In the genomic region with DNA sequence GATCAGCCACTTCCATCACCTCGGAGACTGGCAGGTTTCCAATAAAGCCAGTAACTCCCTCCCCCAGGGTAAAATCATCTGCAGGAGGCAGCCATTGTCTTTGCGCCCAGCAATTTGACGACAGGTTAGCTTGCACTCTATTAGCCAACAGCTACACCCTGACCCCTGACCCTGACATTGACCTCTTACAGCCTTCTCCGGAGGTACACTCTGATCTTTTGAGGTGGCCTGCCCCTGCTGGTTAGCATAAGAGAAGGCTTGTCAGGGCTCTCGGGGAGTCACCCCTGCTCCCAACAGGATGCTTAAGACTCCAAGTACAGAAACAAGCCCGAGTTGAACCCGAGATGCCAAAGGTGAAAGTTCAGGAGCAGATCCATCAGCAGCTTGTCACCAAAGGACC, we compare ENCODE assay signal across 23 mouse cellular contexts.
DNase-seq lines count a peak whose midpoint lies in the region; ATAC-seq and TF ChIP-seq lines count a peak whose summit lies in the region.
"Had no signal": no experiment of that assay in that cellular context is flagged by ENCODE, and none has a peak within 500 bp of the region (broad histone marks: within the 10 kb centered on the region; RNA-seq: fewer than 3 reads in every experiment).

No protein-coding gene starts in this region.

- DNase-seq in lung, embryonic 14.5 days: peak; percentile 49
- no peak for DNase-seq in lung, postnatal 36 days
- peak; percentile 87 for DNase-seq in R1 (ENCODE audit: low read depth, low spot score)
- DNase-seq in embryo, embryonic 10 days (ENCODE audit: low spot score): peak; percentile 85
- DNase-seq in limb, embryonic 11.5 days (ENCODE audit: low spot score): peak; percentile 33
- no peak for DNase-seq in adrenal gland, postnatal 4 days (ENCODE audit: low spot score in 2 of 2)
- no peak for DNase-seq in thymus, adult 2 months
- DNase-seq: adrenal gland, postnatal 36 days; B cell, adult 2 months; cerebellum, adult 18-20 months; cerebellum, postnatal 14 days; forebrain, postnatal 0 days; heart, postnatal 4 days; kidney, postnatal 36 days; layer of hippocampus, postnatal 36 days; thymus, adult 18-20 months had no signal

- ATAC-seq in lung, embryonic 14.5 days (ENCODE audit: insufficient read depth): no peak
- ATAC-seq in limb, embryonic 11.5 days (ENCODE audit: insufficient number of reproducible peaks, low FRiP score, low TSS enrichment, low read depth): no peak
- ATAC-seq: forebrain, postnatal 0 days; intestine, postnatal 0 days; lung, postnatal 0 days; midbrain, embryonic 15.5 days had no signal

- no peaks in the 10 kb centered on the region for H3K9me3 ChIP-seq in lung, embryonic 14.5 days (ENCODE audit: low read depth, low read length)
- H3K9me3 ChIP-seq in limb, embryonic 11.5 days (ENCODE audit: control insufficient read depth, low read length): no peaks in the 10 kb centered on the region
- H3K9me3 ChIP-seq: heart, embryonic 10.5 days; kidney, embryonic 15.5 days; limb, embryonic 15.5 days; midbrain, embryonic 15.5 days had no signal

- TF ChIP-seq POLR2A in thymus, adult 2 months (IDR thresholded peaks at IDR 0.05; ENCODE audit: control insufficient read depth, extremely low read depth, insufficient read depth, low read length, poor library complexity): no peak

- no peak overlapping the region for H3K4me3 ChIP-seq in lung, embryonic 14.5 days (ENCODE audit: low read depth, low read length)
- no peak overlapping the region for H3K4me3 ChIP-seq in limb, embryonic 11.5 days (ENCODE audit: low read depth, low read length)
- H3K4me3 ChIP-seq in thymus, adult 2 months (ENCODE audit: control insufficient read depth, insufficient read depth, low read length): no peak overlapping the region
- H3K4me3 ChIP-seq: heart, embryonic 10.5 days; kidney, embryonic 15.5 days; limb, embryonic 15.5 days; midbrain, embryonic 15.5 days had no signal

- 24% methylated on average over 7 of the region's 7 CpGs for WGBS in lung, embryonic 14.5 days
- WGBS in limb, embryonic 11.5 days: 11% methylated on average over 7 of the region's 7 CpGs
- 92% methylated on average over 7 of the region's 7 CpGs for WGBS in thymus, adult 2 months

- H3K27ac ChIP-seq in lung, embryonic 14.5 days (ENCODE audit: low read depth): no peak overlapping the region
- no peak overlapping the region for H3K27ac ChIP-seq in limb, embryonic 11.5 days (replicated peaks; ENCODE audit: low read depth, low read length)
- no peak overlapping the region for H3K27ac ChIP-seq in thymus, adult 2 months (ENCODE audit: control insufficient read depth, insufficient read depth, low read length)
- H3K27ac ChIP-seq: heart, embryonic 10.5 days; kidney, embryonic 15.5 days; limb, embryonic 15.5 days; midbrain, embryonic 15.5 days had no signal

- no peak for TF ChIP-seq CTCF in lung, embryonic 14.5 days (IDR thresholded peaks at IDR 0.05; ENCODE audit: low read depth)
- no peak for TF ChIP-seq CTCF in thymus, adult 2 months (IDR thresholded peaks at IDR 0.05; ENCODE audit: borderline replicate concordance, control insufficient read depth, extremely low read depth, insufficient read depth, low read length, poor library complexity)

- no peak overlapping the region for H3K9ac ChIP-seq in lung, embryonic 14.5 days
- H3K9ac ChIP-seq in limb, embryonic 11.5 days (ENCODE audit: low read length): no peak overlapping the region
- H3K9ac ChIP-seq: forebrain, postnatal 0 days; kidney, embryonic 15.5 days; limb, embryonic 15.5 days; midbrain, embryonic 15.5 days had no signal

- H3K4me2 ChIP-seq in lung, embryonic 14.5 days: no peak overlapping the region
- H3K4me2 ChIP-seq in limb, embryonic 11.5 days (ENCODE audit: low read depth, severe bottlenecking): no peak overlapping the region
- H3K4me2 ChIP-seq: kidney, embryonic 15.5 days; limb, embryonic 15.5 days; midbrain, embryonic 15.5 days had no signal

- no peaks in the 10 kb centered on the region for H3K36me3 ChIP-seq in lung, embryonic 14.5 days (ENCODE audit: insufficient read depth)
- no peaks in the 10 kb centered on the region for H3K36me3 ChIP-seq in limb, embryonic 11.5 days (ENCODE audit: control insufficient read depth, insufficient read depth, low read length)
- no peaks in the 10 kb centered on the region for H3K36me3 ChIP-seq in thymus, adult 2 months (ENCODE audit: control insufficient read depth, insufficient read depth, low read length)
- H3K36me3 ChIP-seq: heart, embryonic 10.5 days; kidney, embryonic 15.5 days; limb, embryonic 15.5 days; midbrain, embryonic 15.5 days had no signal

- H3K27me3 ChIP-seq in lung, embryonic 14.5 days (ENCODE audit: insufficient read depth, low read length): no peaks in the 10 kb centered on the region
- H3K27me3 ChIP-seq in limb, embryonic 11.5 days (ENCODE audit: control insufficient read depth, insufficient read depth, low read length): no peaks in the 10 kb centered on the region
- no peaks in the 10 kb centered on the region for H3K27me3 ChIP-seq in thymus, adult 2 months (ENCODE audit: control insufficient read depth, insufficient read depth, low read length)
- H3K27me3 ChIP-seq: CH12.LX; kidney, embryonic 15.5 days; limb, embryonic 15.5 days; midbrain, embryonic 15.5 days had no signal

- no peaks in the 10 kb centered on the region for H3K4me1 ChIP-seq in lung, embryonic 14.5 days (ENCODE audit: insufficient read depth)
- peaks cover 6% of the 10 kb centered on the region; the same call in 1 of the 2 replicates for H3K4me1 ChIP-seq in limb, embryonic 11.5 days (ENCODE audit: control insufficient read depth, insufficient read depth, low read length)
- no peaks in the 10 kb centered on the region for H3K4me1 ChIP-seq in thymus, adult 2 months (replicated peaks; ENCODE audit: control insufficient read depth, insufficient read depth, low read length)
- H3K4me1 ChIP-seq: kidney, embryonic 15.5 days; midbrain, embryonic 15.5 days had no signal

Comparison
In these comparisons a context has a peak if more than half of its experiments do, and no peak if none do; other contexts are left out.
1. DNase-seq: peak in lung, embryonic 14.5 days (single experiment), R1 (single experiment), embryo, embryonic 10 days (single experiment) and limb, embryonic 11.5 days (single experiment); none in lung, postnatal 36 days (single experiment), adrenal gland, postnatal 4 days (0 of 2) and thymus, adult 2 months (single experiment).